Mouse (Mus musculus) bone marrow, adult 2 months (tissue): ENCODE measurements around the gene Uggt1. TPM values are rescaled to one million over a fixed set of nuclear protein-coding genes. Genes with fewer than 3 reads are reported as not detected.

Experiments
- H3K27ac ChIP-seq: fragments of 200-500 bp; 2 replicates; pipeline ENCODE4 v1.5.1; 2012; ENCODE audit warnings: low read depth, mild to moderate bottlenecking, control low read depth, inconsistent platforms, low read length; ENCODE audit not compliant: control insufficient read depth, poor library complexity, insufficient read depth
- H3K4me1 ChIP-seq: fragments of 200-500 bp; 2 replicates; pipeline ENCODE4 v1.6.1; 2011; ENCODE audit warnings: low read length; ENCODE audit not compliant: control insufficient read depth, insufficient read depth
- H3K4me3 ChIP-seq: fragments of 200-500 bp; replicated peaks from 2 replicates; pipeline ENCODE3; 2011; ENCODE audit warnings: mild to moderate bottlenecking, low read depth, low read length, control low read depth; ENCODE audit not compliant: control insufficient read depth
- CTCF ChIP-seq: fragments of 200-500 bp; IDR thresholded peaks from 2 replicates; pipeline ENCODE4 v1.5.1; 2011; ENCODE audit warnings: low read length, control low read depth; ENCODE audit not compliant: control insufficient read depth, insufficient read depth
- POLR2A ChIP-seq: fragments of 200-500 bp; IDR thresholded peaks from 2 replicates; pipeline ENCODE4 v1.6.1; 2011; ENCODE audit warnings: low read depth, mild to moderate bottlenecking, control low read depth, low read length, borderline replicate concordance; ENCODE audit not compliant: control insufficient read depth
- WGBS: fragments of 180-500 bp; shearing (Covaris S2); methylation state at CpG from one replicate; pipeline ENCODE4 v1.1.7; 2018; 5-methylcytosine and 5-hydroxymethylcytosine counted together
- polyA plus RNA-seq: library from polyadenylated mRNA; stranded (reverse); fragments of >200 nt; gene quantifications from 2 replicates; pipeline ENCODE4 v1.2.4, GENCODE M21; 2011; ENCODE audit warnings: low replicate concordance; ENCODE audit not compliant: missing spikeins, insufficient read depth, insufficient read length

The Uggt1 gene
- polyA plus RNA-seq, 1 experiment, result 33.9 TPM

GRCm38 (mm10) chr1:36129881-36130280 lies 114.6 kb downstream of the Uggt1 start:
- peak overlapping the region; percentile 76 for H3K27ac ChIP-seq
- H3K4me1 ChIP-seq, result peaks cover 17% of the 10 kb centered on the region
- 78% methylated on average over 8 of the region's 8 CpGs for WGBS
- no peak overlapping the region for H3K4me3 ChIP-seq
- TF ChIP-seq POLR2A, result no peak
- TF ChIP-seq CTCF, result no peak

DNA sequence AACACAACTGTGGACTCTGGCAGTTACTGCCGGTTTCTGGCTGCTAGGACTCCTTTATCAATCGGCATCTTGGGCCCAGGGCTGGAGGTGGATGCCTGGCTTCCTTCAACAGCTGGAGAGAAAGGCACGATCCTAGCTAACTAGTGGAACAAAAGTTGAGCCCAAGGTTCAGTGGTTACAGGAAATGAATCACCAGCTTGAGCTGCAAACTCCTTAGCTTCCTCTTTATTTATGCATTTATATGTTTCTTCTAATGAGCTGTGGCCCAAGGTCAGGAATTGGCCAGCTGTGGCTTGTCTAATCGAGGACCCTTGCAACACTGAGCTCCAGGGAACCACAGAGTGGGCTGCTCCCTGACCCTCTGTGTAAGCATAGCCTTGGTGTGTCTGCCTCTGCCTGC lies 115.4 kb downstream of the Uggt1 start:
- TF ChIP-seq CTCF (no peak), POLR2A (no peak)
- Histone ChIP-seq H3K27ac (peak overlapping the region; percentile 81), H3K4me1 (peaks cover 18% of the 10 kb centered on the region), H3K4me3 (no peak overlapping the region)
- 4% methylated on average over 4 of the region's 4 CpGs for WGBS

DNA sequence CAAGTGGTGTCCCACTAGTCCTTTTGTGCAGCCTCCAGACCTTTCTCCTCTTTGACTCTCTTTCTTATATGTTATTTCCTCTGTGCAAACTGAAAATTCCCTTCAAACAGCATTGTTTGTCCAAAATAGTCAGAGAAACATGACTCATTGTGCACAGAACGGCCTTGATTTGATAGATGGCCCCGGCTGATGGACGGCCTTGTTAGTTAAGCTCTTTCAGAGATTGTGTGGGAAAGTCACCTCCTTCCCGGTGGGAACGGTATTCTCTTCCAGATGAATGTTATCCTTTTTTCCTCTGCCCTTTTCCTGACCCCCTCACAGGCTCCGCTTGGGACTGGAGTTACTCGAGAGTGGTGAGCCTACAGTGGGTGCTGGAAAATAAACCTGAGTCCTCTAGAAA lies 119.4 kb downstream of the Uggt1 start:
- WGBS, result 84% methylated on average over 7 of the region's 7 CpGs
- peaks cover 11% of the 10 kb centered on the region for H3K4me1 ChIP-seq
- H3K4me3 ChIP-seq, result no peak overlapping the region
- TF ChIP-seq POLR2A (no peak), CTCF (no peak)
- H3K27ac ChIP-seq, result no peak overlapping the region

GRCm38 (mm10) chr1:36121172-36121571 lies 123.3 kb downstream of the Uggt1 start:
- Histone ChIP-seq H3K27ac (no peak overlapping the region), H3K4me3 (no peak overlapping the region), H3K4me1 (peaks cover 2% of the 10 kb centered on the region)
- 78% methylated on average over 8 of the region's 8 CpGs for WGBS
- TF ChIP-seq CTCF (no peak), POLR2A (no peak)

DNA sequence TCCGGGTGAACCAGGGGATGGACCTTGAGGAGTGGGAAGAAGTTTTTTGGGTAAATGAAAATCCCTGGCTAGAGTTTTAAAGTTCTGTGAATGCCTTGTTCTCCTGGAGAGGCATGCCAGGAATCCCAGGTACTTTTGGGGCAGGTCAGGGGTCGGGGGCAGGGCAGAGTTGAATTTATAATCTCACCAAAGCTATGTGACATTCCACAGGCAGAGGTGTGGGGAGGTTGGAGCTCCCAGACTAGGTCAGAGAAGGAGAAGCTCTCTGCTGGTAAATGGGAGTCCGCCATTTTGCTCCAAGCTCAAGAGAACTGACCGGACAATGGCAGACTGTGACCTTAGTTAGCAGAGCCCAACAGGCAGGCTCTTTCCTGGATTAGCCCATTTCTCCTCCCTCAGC lies 125.1 kb downstream of the Uggt1 start:
- 86% methylated on average over 4 of the region's 4 CpGs for WGBS
- TF ChIP-seq CTCF, result no peak
- TF ChIP-seq POLR2A, result no peak
- no peak overlapping the region for H3K27ac ChIP-seq
- H3K4me3 ChIP-seq, result no peak overlapping the region
- H3K4me1 ChIP-seq, result peaks cover 2% of the 10 kb centered on the region

GRCm38 (mm10) chr1:36118958-36119357 lies 125.6 kb downstream of the Uggt1 start:
- TF ChIP-seq CTCF (no peak), POLR2A (no peak)
- 90% methylated on average over 3 of the region's 3 CpGs for WGBS
- Histone ChIP-seq H3K27ac (no peak overlapping the region), H3K4me3 (no peak overlapping the region), H3K4me1 (no peaks in the 10 kb centered on the region)

GRCm38 (mm10) chr1:36118061-36118685 lies 126.3 kb downstream of the Uggt1 start:
- H3K4me3 ChIP-seq, result no peak overlapping the region
- H3K27ac ChIP-seq, result no peak overlapping the region
- H3K4me1 ChIP-seq, result no peaks in the 10 kb centered on the region
- no peak for TF ChIP-seq CTCF
- TF ChIP-seq POLR2A, result no peak
- 87% methylated on average over 9 of the region's 9 CpGs for WGBS

DNA sequence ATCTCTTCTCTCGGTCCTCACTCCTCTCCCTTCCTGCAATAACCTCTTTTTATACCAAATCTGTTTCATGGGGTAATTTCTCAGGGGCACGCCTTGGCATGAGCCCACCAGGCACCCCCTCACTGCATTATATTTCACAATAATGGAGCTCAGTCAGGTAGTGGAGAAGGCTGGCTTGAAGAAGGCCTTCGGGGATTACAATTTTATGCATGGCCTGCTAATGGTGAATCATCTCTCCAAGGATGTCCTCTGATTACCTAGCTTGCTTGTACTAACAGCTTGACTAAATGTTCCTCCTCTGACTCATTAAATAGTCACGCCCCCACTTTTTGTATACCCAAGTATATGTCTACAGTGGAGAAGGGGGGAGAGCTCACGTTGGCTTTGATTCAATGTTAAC lies 128.0 kb downstream of the Uggt1 start:
- no peak overlapping the region for H3K4me3 ChIP-seq
- 74% methylated on average over 5 of the region's 5 CpGs for WGBS
- H3K27ac ChIP-seq, result no peak overlapping the region
- no peaks in the 10 kb centered on the region for H3K4me1 ChIP-seq
- no peak for TF ChIP-seq POLR2A
- TF ChIP-seq CTCF, result no peak

- 91% methylated on average over 3 of the region's 3 CpGs for WGBS
- no peak for TF ChIP-seq POLR2A
- TF ChIP-seq CTCF, result no peak
Observed at GRCm38 (mm10) chr1:36114844-36115243, 129.7 kb downstream of the Uggt1 start.

More at GRCm38 (mm10) chr1:36114844-36115243, 129.7 kb downstream of the Uggt1 start:
- Histone ChIP-seq H3K27ac (no peak overlapping the region), H3K4me3 (no peak overlapping the region), H3K4me1 (no peaks in the 10 kb centered on the region)
